ENCODE assay signal across 25 mouse cellular contexts in genomic region chr2:154044743-154045142, GRCm38 (mm10). TPM values are rescaled to one million over a fixed set of nuclear protein-coding genes. Genes with fewer than 3 reads are reported as not detected.
"Had no signal": no experiment of that assay in that cellular context is flagged by ENCODE, and none has a peak within 500 bp of the region (broad histone marks: within the 10 kb centered on the region; RNA-seq: fewer than 3 reads in every experiment).

No protein-coding gene starts in this region.

- H3K27me3 ChIP-seq: lung, embryonic 15.5 days; midbrain, embryonic 12.5 days; neural tube, embryonic 13.5 days; neural tube, embryonic 15.5 days; stomach, embryonic 15.5 days had no signal

- H3K4me3 ChIP-seq: lung, embryonic 15.5 days; midbrain, embryonic 10.5 days; midbrain, embryonic 12.5 days; myocyte; neural tube, embryonic 13.5 days; neural tube, embryonic 15.5 days; stomach, embryonic 15.5 days had no signal

- H3K9me3 ChIP-seq: lung, embryonic 15.5 days; midbrain, embryonic 10.5 days; midbrain, embryonic 12.5 days; neural tube, embryonic 13.5 days; neural tube, embryonic 15.5 days; stomach, embryonic 15.5 days had no signal

- H3K36me3 ChIP-seq: lung, embryonic 15.5 days; midbrain, embryonic 10.5 days; midbrain, embryonic 12.5 days; neural tube, embryonic 13.5 days; neural tube, embryonic 15.5 days; stomach, embryonic 15.5 days had no signal

- H3K9ac ChIP-seq: liver, postnatal 0 days; lung, embryonic 15.5 days; midbrain, embryonic 12.5 days; neural tube, embryonic 13.5 days; neural tube, embryonic 15.5 days; stomach, embryonic 15.5 days had no signal

- H3K4me2 ChIP-seq: lung, embryonic 15.5 days; midbrain, embryonic 12.5 days; neural tube, embryonic 13.5 days; neural tube, embryonic 15.5 days; stomach, embryonic 15.5 days had no signal

- ATAC-seq: liver, postnatal 0 days; lung, postnatal 0 days; midbrain, embryonic 16.5 days had no signal

- H3K4me1 ChIP-seq: lung, embryonic 15.5 days; midbrain, embryonic 10.5 days; midbrain, embryonic 12.5 days; neural tube, embryonic 15.5 days; stomach, embryonic 15.5 days had no signal

- DNase-seq: liver, postnatal 0 days; lung, adult 2 months; lung, postnatal 14 days; lung, postnatal 36 days; midbrain, embryonic 14.5 days; retina, postnatal 1 day; right cerebral cortex, adult 18-20 months; right cerebral cortex, postnatal 25 days; thymus, postnatal 14 days; thymus, postnatal 36 days had no signal

- H3K27ac ChIP-seq: lung, embryonic 15.5 days; macrophage; midbrain, embryonic 10.5 days; midbrain, embryonic 12.5 days; neural tube, embryonic 13.5 days; neural tube, embryonic 15.5 days; stomach, embryonic 15.5 days; stomach, postnatal 0 days had no signal

RNA-seq across cellular contexts. Expression of gene Bpifa2, which starts 36.7 kb away (rescaled TPM):
- total RNA-seq: megakaryocyte, adult 5-6 weeks; megakaryocyte-erythroid progenitor cell, adult 5-6 weeks had no signal
- polyA plus RNA-seq: liver, postnatal 0 days; lung, adult 2 months; lung, embryonic 15.5 days; lung, postnatal 0 days; macrophage; midbrain, embryonic 10.5 days; midbrain, embryonic 12.5 days; midbrain, embryonic 14.5 days; midbrain, embryonic 16.5 days; myocyte; neural tube, embryonic 11.5 days; neural tube, embryonic 13.5 days; neural tube, embryonic 15.5 days; spleen, adult 2 months; stomach, embryonic 15.5 days; stomach, postnatal 0 days had no signal
